Comparison of ENCODE assay signal across 8 mouse cellular contexts in the genomic region with DNA sequence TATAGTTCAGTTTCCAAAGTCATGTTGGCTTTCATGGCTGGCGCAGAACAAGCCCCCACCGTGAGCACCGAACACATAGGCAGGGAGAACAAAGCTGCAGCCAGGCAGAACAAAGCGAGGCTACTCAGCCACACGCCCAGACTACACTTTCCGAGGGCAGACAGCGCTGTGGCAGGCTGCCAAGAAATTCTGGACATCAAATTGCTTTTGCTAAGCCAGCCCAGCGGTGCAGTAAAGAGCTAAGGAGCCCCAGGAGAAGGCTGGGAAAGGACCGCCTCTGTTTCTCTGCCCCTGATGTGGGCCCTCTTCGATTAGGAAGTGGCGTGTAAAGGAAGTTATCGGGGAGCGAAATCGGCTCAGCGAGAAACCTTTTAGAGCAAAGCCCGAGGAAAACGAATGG.
A peak's percentile ranks its signal among the peaks of the same experiment; 100 is the strongest.
DNase-seq lines count a peak whose midpoint lies in the region; ATAC-seq and TF ChIP-seq lines count a peak whose summit lies in the region.

No protein-coding gene starts in this region.

- H3K36me3 ChIP-seq in hindbrain, postnatal 0 days (ENCODE audit: insufficient read depth, low read length), result no peaks in the 10 kb centered on the region

- H3K9me3 ChIP-seq in hindbrain, postnatal 0 days (ENCODE audit: low read length), result no peaks in the 10 kb centered on the region

- no peak for TF ChIP-seq CTCF in hindbrain, postnatal 0 days (IDR thresholded peaks at IDR 0.05; ENCODE audit: low read depth)

- H3K4me3 ChIP-seq in hindbrain, postnatal 0 days (ENCODE audit: low read length), result no peak overlapping the region

- H3K9ac ChIP-seq in hindbrain, postnatal 0 days (replicated peaks; ENCODE audit: low read length), result no peak overlapping the region

- H3K4me1 ChIP-seq in hindbrain, postnatal 0 days (ENCODE audit: insufficient read depth, low read length), result peaks cover 6% of the 10 kb centered on the region; the same call in 1 of the 2 replicates

- intact Hi-C loops in gastrocnemius, postnatal 36 days (cut with DNase I), result no loop called here

- WGBS in hindbrain, postnatal 0 days, result 5% methylated on average over 17 of the region's 17 CpGs

- H3K4me2 ChIP-seq in hindbrain, postnatal 0 days (ENCODE audit: low read depth, low read length), result peak overlapping the region; percentile 46

- no peaks in the 10 kb centered on the region for H3K27me3 ChIP-seq in hindbrain, postnatal 0 days (ENCODE audit: insufficient read depth, low read length)

- ATAC-seq in common myeloid progenitor, adult 5-6 weeks (replicated peaks; ENCODE audit: low read depth, poor library complexity, severe bottlenecking), result peak; percentile 62
- ATAC-seq in hindbrain, postnatal 0 days, result peak; percentile 89

- DNase-seq in adrenal gland, adult (ENCODE audit: inconsistent age in 2 of 2, low spot score in 1 of 2), result peak; percentile 84 to 94
- peak; percentile 72 to 78 for DNase-seq in gastrocnemius, postnatal 36 days
- peak; percentile 95 for DNase-seq in hindbrain, postnatal 0 days (ENCODE audit: low spot score)
- DNase-seq in left cerebral cortex, adult 18-20 months (ENCODE audit: low spot score in 2 of 2), result peak; percentile 40 to 45
- peak; percentile 84 for DNase-seq in mesoderm, embryonic 11.5 days (ENCODE audit: low read depth, low spot score)
- DNase-seq in right cerebral cortex, postnatal 4 days, result peak; percentile 69
- no peak for DNase-seq in thymus, postnatal 0 days (ENCODE audit: low spot score)

- peak overlapping the region; percentile 51; the same call in 1 of the 2 replicates for H3K27ac ChIP-seq in hindbrain, postnatal 0 days
